Mouse (Mus musculus) MEL (cell line): Measurements from ENCODE around the gene Nkpd1. TPM values are rescaled to one million over a fixed set of nuclear protein-coding genes. Genes with fewer than 3 reads are reported as not detected.

Source experiments
- DNase-seq: peaks from one replicate; pipeline ENCODE4 v3.0.0; 2011; ENCODE audit warnings: low read depth, low spot score
- H3K27ac ChIP-seq: 2 replicates; pipeline ENCODE4 v1.5.1; 2012; ENCODE audit warnings: low read depth, mild to moderate bottlenecking, control low read depth, low read length, moderate library complexity; ENCODE audit not compliant: control insufficient read depth
- H3K27me3 ChIP-seq, 2 experiments: fragments of 150-350 bp in 1 of 2; sonication (generic) in 1 of 2; 2 replicates each; pipeline ENCODE4 v1.6.1; 2012; ENCODE audit warnings: low read length in 2 of 2, mild to moderate bottlenecking in 2 of 2, improper control_type of control experiment in 1 of 2, moderate library complexity in 1 of 2; ENCODE audit not compliant: insufficient read depth in 2 of 2, control insufficient read depth in 1 of 2
- H3K36me3 ChIP-seq, 2 experiments: 2 replicates each; pipeline ENCODE4 v1.6.1; 2012 to 2014; ENCODE audit warnings: low read length in 2 of 2, improper control_type of control experiment in 1 of 2, inconsistent platforms in 1 of 2, mild to moderate bottlenecking in 1 of 2; ENCODE audit not compliant: insufficient read depth in 2 of 2, control insufficient read depth in 1 of 2
- H3K4me1 ChIP-seq, 2 experiments: fragments of 150-350 bp in 1 of 2; sonication (generic) in 1 of 2; 2 replicates each; pipeline ENCODE4 v1.6.1; 2012; ENCODE audit warnings: low read length in 2 of 2, improper control_type of control experiment in 1 of 2, mild to moderate bottlenecking in 1 of 2; ENCODE audit not compliant: insufficient read depth in 2 of 2, control insufficient read depth in 1 of 2
- H3K4me3 ChIP-seq, 2 experiments: fragments of 150-350 bp in 1 of 2; sonication (generic) in 1 of 2; 2 replicates each; pipeline ENCODE4 v1.5.1; 2012; ENCODE audit warnings: low read depth in 2 of 2, low read length in 2 of 2, mild to moderate bottlenecking in 2 of 2, moderate library complexity in 2 of 2, control low read depth in 1 of 2, improper control_type of control experiment in 1 of 2; ENCODE audit not compliant: control insufficient read depth in 1 of 2, insufficient read depth in 1 of 2
- H3K79me2 ChIP-seq: 2 replicates; pipeline ENCODE4 v1.6.1; 2012; ENCODE audit warnings: mild to moderate bottlenecking, low read length, moderate library complexity; ENCODE audit not compliant: control insufficient read depth, poor library complexity, insufficient read depth
- H3K9ac ChIP-seq: 2 replicates; pipeline ENCODE4 v1.6.1; 2012; ENCODE audit warnings: low read depth, mild to moderate bottlenecking, control low read depth, low read length, moderate library complexity; ENCODE audit not compliant: control insufficient read depth, poor library complexity, severe bottlenecking
- H3K9me3 ChIP-seq: fragments of 150-350 bp; sonication (generic); replicated peaks from 2 replicates; pipeline ENCODE4 v1.6.1; 2012; ENCODE audit warnings: mild to moderate bottlenecking, low read length, improper control_type of control experiment, moderate library complexity; ENCODE audit not compliant: insufficient read depth
- CHD1 ChIP-seq: IDR thresholded peaks from 2 replicates; pipeline ENCODE4 v1.6.1; 2012; ENCODE audit warnings: low read depth, mild to moderate bottlenecking, inconsistent platforms, low read length, improper control_type of control experiment
- CHD2 ChIP-seq: IDR thresholded peaks from 2 replicates; pipeline ENCODE4 v1.6.1; 2011; ENCODE audit warnings: low read length, improper control_type of control experiment
- CTCF ChIP-seq, 3 experiments: IDR thresholded peaks in 2 of 3; conservative IDR thresholded peaks in 1 of 3; 2 replicates each; pipeline ENCODE4 v1.5.1; 2011 to 2012; ENCODE audit warnings: low read length in 3 of 3, low read depth in 2 of 3, mild to moderate bottlenecking in 2 of 3, improper control_type of control experiment in 1 of 3, inconsistent platforms in 1 of 3, mixed read lengths in 1 of 3, moderate library complexity in 1 of 3; ENCODE audit not compliant: control insufficient read depth in 1 of 3, insufficient read depth in 1 of 3, poor library complexity in 1 of 3, severe bottlenecking in 1 of 3
- EP300 ChIP-seq, 2 experiments: IDR thresholded peaks; 2 replicates each; pipeline ENCODE4 v1.6.1; 2011; ENCODE audit warnings: improper control_type of control experiment in 2 of 2, low read length in 2 of 2, low read depth in 1 of 2, mild to moderate bottlenecking in 1 of 2
- GABPA ChIP-seq: IDR thresholded peaks from 2 replicates; pipeline ENCODE4 v1.6.1; 2012; ENCODE audit warnings: low read depth, mild to moderate bottlenecking, inconsistent platforms, low read length, improper control_type of control experiment, moderate library complexity
- KAT2A ChIP-seq: conservative IDR thresholded peaks from 2 replicates; pipeline ENCODE4 v1.6.1; 2012; ENCODE audit warnings: low read depth, low read length, improper control_type of control experiment, inconsistent platforms
- MAX ChIP-seq: IDR thresholded peaks from 2 replicates; pipeline ENCODE4 v1.6.1; 2011; ENCODE audit warnings: low read length, improper control_type of control experiment
- MYC ChIP-seq: IDR thresholded peaks from 2 replicates; pipeline ENCODE4 v1.6.1; 2011; ENCODE audit warnings: low read depth, mild to moderate bottlenecking, low read length, improper control_type of control experiment, moderate library complexity
- SIN3A ChIP-seq: IDR thresholded peaks from 2 replicates; pipeline ENCODE4 v1.6.1; 2012; ENCODE audit warnings: low read length, improper control_type of control experiment, inconsistent platforms
- TAL1 ChIP-seq: IDR thresholded peaks from 2 replicates; pipeline ENCODE4 v1.6.1; 2012; ENCODE audit warnings: mild to moderate bottlenecking, inconsistent platforms, low read length, moderate library complexity, mixed read lengths
- ZC3H11A ChIP-seq: IDR thresholded peaks from 2 replicates; pipeline ENCODE4 v1.6.1; 2012; ENCODE audit warnings: low read depth, mild to moderate bottlenecking, inconsistent platforms, low read length, improper control_type of control experiment
- polyA plus RNA-seq, 2 experiments: library from polyadenylated mRNA; stranded (reverse) in 1 of 2; unstranded in 1 of 2; fragments of >175 nt in 1 of 2; fragments of >200 nt in 1 of 2; gene quantifications; 2 replicates each; pipeline versions ENCODE4 v1.2.1 to v1.2.4; 2012; ENCODE audit warnings: low replicate concordance in 2 of 2, low read depth in 1 of 2; ENCODE audit not compliant: insufficient read length in 2 of 2, insufficient read depth in 1 of 2, missing spikeins in 1 of 2
- total RNA-seq: library from RNA; depleted of rRNA; stranded (reverse); fragments of 300-350 nt; gene quantifications from 2 replicates; pipeline ENCODE4 v1.2.3, GENCODE M21; 2012

Gene Nkpd1
- total and polyA plus RNA-seq, 3 experiments, result 0.33 to 0.35 TPM; not detected in 1

DNA sequence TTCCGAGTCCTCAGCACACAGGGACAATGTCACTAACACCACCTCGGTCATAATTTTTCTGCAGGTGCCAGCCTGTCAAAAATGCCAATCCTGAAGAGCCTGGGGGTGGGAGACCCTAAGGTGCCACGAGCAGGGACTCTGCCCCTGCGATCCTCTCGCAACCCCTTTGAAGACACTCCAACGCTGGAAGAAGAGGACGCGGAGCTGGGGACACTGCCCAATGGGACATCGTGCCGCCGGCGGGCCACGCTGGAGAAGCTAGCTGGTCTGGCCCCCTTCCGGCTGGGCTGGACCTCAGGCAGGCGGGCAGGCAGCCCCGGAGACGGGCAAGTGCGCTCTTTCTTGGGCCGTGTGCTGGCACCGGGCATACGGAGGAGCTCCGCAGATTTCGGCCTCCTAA is 48.2 kb upstream of the Nkpd1 start:
- Histone ChIP-seq H3K36me3 (no peaks in the 10 kb centered on the region), H3K4me1 (no peaks in the 10 kb centered on the region; a peak in 1 of 4 replicates), H3K79me2 (no peaks in the 10 kb centered on the region), H3K4me3 (no peak overlapping the region), H3K27ac (no peak overlapping the region)
- TF ChIP-seq CHD2 (no peak), MYC (no peak), MAX (no peak)
- TF ChIP-seq, all 39 proteins: peak for 0
- no peaks in the 10 kb centered on the region for H3K9me3 ChIP-seq
- no peaks in the 10 kb centered on the region for H3K27me3 ChIP-seq
- DNase-seq, result no peak
- no peak overlapping the region for H3K9ac ChIP-seq

DNA sequence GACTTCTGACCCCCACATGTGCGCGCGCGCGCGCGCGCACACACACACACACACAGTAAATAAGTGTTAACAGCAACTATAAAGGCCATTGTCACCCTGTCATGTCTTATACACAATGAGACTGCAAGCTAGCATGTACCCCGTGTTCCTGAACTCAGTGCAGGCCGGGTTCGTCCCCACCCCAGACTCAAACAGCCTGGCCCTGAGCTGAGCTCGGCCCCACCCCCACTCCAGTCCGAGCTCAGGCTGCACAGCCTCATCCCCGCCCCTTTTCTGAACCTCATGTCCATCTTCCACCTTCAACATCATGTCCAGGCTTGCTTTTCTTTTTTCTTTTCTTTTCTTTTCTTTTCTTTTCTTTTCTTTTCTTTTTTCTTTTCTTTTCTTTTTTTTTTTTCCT is 47.3 kb upstream of the Nkpd1 start:
- no peak overlapping the region for H3K27ac ChIP-seq
- H3K4me3 ChIP-seq, result no peak overlapping the region
- H3K27me3 ChIP-seq, result no peaks in the 10 kb centered on the region
- H3K9me3 ChIP-seq, result no peaks in the 10 kb centered on the region
- no peaks in the 10 kb centered on the region for H3K36me3 ChIP-seq
- H3K9ac ChIP-seq, result no peak overlapping the region
- TF ChIP-seq EP300 (IDR thresholded peaks at IDR 0.05; ENCODE audit: low read depth in 1 of 2, low read length in 2 of 2) (no peak), KAT2A (no peak), GABPA (no peak), CHD2 (no peak), ZC3H11A (no peak), SIN3A (no peak), CTCF (IDR thresholded peaks at IDR 0.05 in 2 of 3, conservative IDR thresholded peaks at IDR 0.05 in 1 of 3; ENCODE audit: control insufficient read depth in 1 of 3, insufficient read depth in 1 of 3, low read depth in 2 of 3, low read length in 3 of 3, poor library complexity in 1 of 3, severe bottlenecking in 1 of 3) (no peak), TAL1 (no peak)
- TF ChIP-seq, all 39 proteins: peak for 0
- Histone ChIP-seq H3K79me2 (no peaks in the 10 kb centered on the region), H3K4me1 (no peaks in the 10 kb centered on the region; a peak in 1 of 4 replicates)
- DNase-seq, result no peak

DNA sequence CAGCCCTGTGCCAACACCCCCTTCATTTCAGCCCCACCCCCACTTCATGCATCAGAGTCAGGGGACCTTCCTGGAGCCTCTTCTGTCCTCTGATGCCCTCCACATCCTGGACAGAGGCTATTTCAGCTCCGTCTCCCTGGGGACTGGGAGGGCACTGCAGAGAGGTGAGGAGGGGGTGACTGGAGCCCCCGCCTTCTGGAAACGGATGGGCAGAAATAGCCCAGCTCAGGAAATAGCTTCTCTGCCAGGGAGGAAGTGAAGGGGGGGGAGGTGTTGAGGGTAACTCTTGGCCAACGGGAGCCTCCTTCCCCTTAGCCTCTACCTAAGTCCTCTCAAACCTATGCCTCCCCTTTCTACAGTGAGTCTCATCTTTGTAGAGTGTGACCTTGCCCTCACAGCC is 45.2 kb upstream of the Nkpd1 start:
- Histone ChIP-seq H3K79me2 (no peaks in the 10 kb centered on the region), H3K27me3 (no peaks in the 10 kb centered on the region), H3K9me3 (no peaks in the 10 kb centered on the region), H3K36me3 (no peaks in the 10 kb centered on the region), H3K4me1 (no peaks in the 10 kb centered on the region), H3K4me3 (no peak overlapping the region), H3K27ac (no peak overlapping the region)
- DNase-seq, result no peak
- no peak for TF ChIP-seq CHD1
- TF ChIP-seq, all 39 proteins: peak for 0
- no peak overlapping the region for H3K9ac ChIP-seq
